Mouse (Mus musculus) spleen, adult 2 months (tissue): ENCODE results near the gene Ugt1a7c.
"Not testable (repeated sequence)": the region's sequence is repeated elsewhere in the genome, so short reads cannot be mapped to it uniquely, and the experiment has no call there.

Source experiments
- CTCF ChIP-seq: fragments of 200-500 bp; IDR thresholded peaks from 2 replicates; pipeline ENCODE4 v1.5.1; 2011; ENCODE audit warnings: mild to moderate bottlenecking, inconsistent platforms; ENCODE audit not compliant: insufficient read depth, insufficient read length, insufficient replicate concordance; ENCODE audit errors: extremely low read depth
- POLR2A ChIP-seq: fragments of 200-500 bp; IDR thresholded peaks from 2 replicates; pipeline ENCODE4 v1.6.1; 2011; ENCODE audit warnings: low read depth, low read length, inconsistent platforms

GRCm38 (mm10) chr1:88109027-88109557 is 14.2 kb downstream of the Ugt1a7c start:
- TF ChIP-seq POLR2A, CTCF: not testable (repeated sequence)
